Mouse (Mus musculus) Patski (cell line): ENCODE measurements around the gene Rapgef1. TPM values are rescaled to one million over a fixed set of nuclear protein-coding genes. Genes with fewer than 3 reads are reported as not detected.
"Not testable (repeated sequence)": the region's sequence is repeated elsewhere in the genome, so short reads cannot be mapped to it uniquely, and the experiment has no call there.

Experiments used
- ATAC-seq: fragments of 100-300 bp; one replicate; pipeline ENCODE4 v1.8.0; 2021
- CTCF ChIA-PET: fragments of 350-600 bp; sonication (Branson Sonifier 250); formaldehyde crosslinking; loops from one replicate; lab custom pipeline; 2022; ENCODE audit warnings: inconsistent platforms; lab: Charles Lee
- POLR2A ChIA-PET: fragments of 350-600 bp; sonication (Branson Sonifier 250); formaldehyde crosslinking; loops from one replicate; lab custom pipeline; 2022; ENCODE audit warnings: antibody characterized with exemption, inconsistent platforms; lab: Charles Lee
- DNase-seq: peaks from one replicate; pipeline ENCODE4 v3.0.0-alpha.2; 2011; ENCODE audit warnings: low read depth, low spot score
- H3K27me3 ChIP-seq: fragments of 371-371 bp; one replicate; pipeline ENCODE4 v1.5.1; 2021
- CTCF ChIP-seq: fragments of 100-300 bp; IDR thresholded peaks from one replicate; pipeline ENCODE4 v1.5.1; 2021
- in situ Hi-C: fragments of 300-500 bp; cut with MboI; formaldehyde crosslinking; loops from 3 replicates; pipeline ENCODE4 v1.11.1; 2018; ENCODE audit warnings: low pct_unique_long_range_greater_than_20kb, mixed read lengths
- polyA plus RNA-seq: library from polyadenylated mRNA; unstranded; gene quantifications from one replicate; pipeline ENCODE4 v1.2.3, GENCODE M21; 2021

The Rapgef1 gene
- polyA plus RNA-seq, 1 experiment from 2014 or later, result 45.4 TPM

GRCm38 (mm10) chr2:29630141-29630771, 10.7 kb downstream of the Rapgef1 start:
- ATAC-seq (no peak), DNase-seq (no peak)
- ChIA-PET POLR2A (no interaction called here), CTCF (interaction anchor here (0.8 to 2.3 kb wide), 5 partner anchors 14 to 61 kb away, joined by 3 to 8 read pairs (median 3); no protein-coding TSS in a partner anchor)
- TF ChIP-seq CTCF, result no peak
- in situ Hi-C loops, result no loop called here
- H3K27me3 ChIP-seq, result no peaks in the 10 kb centered on the region

- DNase-seq (no peak), ATAC-seq (no peak)
- no peaks in the 10 kb centered on the region for H3K27me3 ChIP-seq
- TF ChIP-seq CTCF, result no peak
- ChIA-PET CTCF (interaction anchor here (1.1 to 2.3 kb wide), 4 partner anchors 12 to 61 kb away, joined by 3 to 8 read pairs (median 4); partner anchors contain the start of gene Rapgef1), POLR2A (no interaction called here)
- in situ Hi-C loops, result no loop called here
Measured at GRCm38 (mm10) chr2:29631020-29631419, 11.5 kb downstream of the Rapgef1 start.

GRCm38 (mm10) chr2:29631564-29632167, 12.1 kb downstream of the Rapgef1 start:
- ATAC-seq, in situ Hi-C loops, H3K27me3 ChIP-seq, POLR2A ChIA-PET, DNase-seq: not testable (repeated sequence)
- CTCF ChIA-PET, result interaction anchor here (1.2 to 2.3 kb wide), 3 partner anchors 12 to 38 kb away, joined by 4 to 8 read pairs (median 5); partner anchors contain the start of gene Rapgef1

- in situ Hi-C loops, result no loop called here
- CTCF ChIA-PET, result interaction anchor here (1.4 to 1.9 kb wide), 2 partner anchors 8 to 37 kb away, joined by 5 to 6 read pairs; no protein-coding TSS in a partner anchor
Measured at GRCm38 (mm10) chr2:29632168-29632662, 12.7 kb downstream of the Rapgef1 start.

GRCm38 (mm10) chr2:29633101-29633554, 13.6 kb downstream of the Rapgef1 start:
- in situ Hi-C loops, result no loop called here

More at GRCm38 (mm10) chr2:29632168-29632662, 12.7 kb downstream of the Rapgef1 start:
- no peaks in the 10 kb centered on the region for H3K27me3 ChIP-seq
- no peak for DNase-seq
- POLR2A ChIA-PET, result no interaction called here
- ATAC-seq, result no peak
- no peak for TF ChIP-seq CTCF

GRCm38 (mm10) chr2:29633782-29634181, 14.3 kb downstream of the Rapgef1 start:
- no peak for TF ChIP-seq CTCF
- ChIA-PET POLR2A (interaction anchor here (1.2 kb wide), 1 partner anchor 9 kb away, joined by 4 read pairs; no protein-coding TSS in a partner anchor), CTCF (interaction anchor here (1.3 to 1.9 kb wide), 2 partner anchors 9 to 15 kb away, joined by 5 to 6 read pairs; partner anchors contain the start of gene Rapgef1)
- no peak for ATAC-seq
- in situ Hi-C loops, result no loop called here
- H3K27me3 ChIP-seq, result no peaks in the 10 kb centered on the region
- no peak for DNase-seq

More at GRCm38 (mm10) chr2:29633101-29633554, 13.6 kb downstream of the Rapgef1 start:
- ChIA-PET POLR2A (interaction anchor here (1.2 kb wide), 1 partner anchor 8 kb away, joined by 4 read pairs; no protein-coding TSS in a partner anchor), CTCF (interaction anchor here (1.3 to 1.9 kb wide), 2 partner anchors 8 to 14 kb away, joined by 5 to 6 read pairs; partner anchors contain the start of gene Rapgef1)
- TF ChIP-seq CTCF, result no peak
- peak; percentile 94 for DNase-seq
- H3K27me3 ChIP-seq, result no peaks in the 10 kb centered on the region
- peak; percentile 59 for ATAC-seq

GRCm38 (mm10) chr2:29634541-29634940, 15.0 kb downstream of the Rapgef1 start:
- TF ChIP-seq CTCF, result no peak
- ATAC-seq (no peak), DNase-seq (no peak)
- H3K27me3 ChIP-seq, result no peaks in the 10 kb centered on the region
- ChIA-PET CTCF (no interaction called here), POLR2A (no interaction called here)
- in situ Hi-C loops, result no loop called here

- no peak for DNase-seq
- in situ Hi-C loops, result no loop called here
- TF ChIP-seq CTCF, result no peak
- ChIA-PET POLR2A (no interaction called here), CTCF (interaction anchor here (1.0 to 1.3 kb wide), 2 partner anchors 11 to 18 kb away, joined by 3 to 5 read pairs; no protein-coding TSS in a partner anchor)
- no peak for ATAC-seq
- H3K27me3 ChIP-seq, result no peaks in the 10 kb centered on the region
Measured at GRCm38 (mm10) chr2:29635966-29636507, 16.5 kb downstream of the Rapgef1 start.

GRCm38 (mm10) chr2:29637528-29637927, 18.0 kb downstream of the Rapgef1 start:
- no peak for ATAC-seq
- in situ Hi-C loops, result no loop called here
- POLR2A ChIA-PET, result no interaction called here

GRCm38 (mm10) chr2:29639377-29639776, 19.9 kb downstream of the Rapgef1 start:
- H3K27me3 ChIP-seq, result no peaks in the 10 kb centered on the region
- in situ Hi-C loops, result no loop called here
- no peak for TF ChIP-seq CTCF
- DNase-seq (no peak), ATAC-seq (no peak)
- ChIA-PET CTCF (no interaction called here), POLR2A (no interaction called here)

More at GRCm38 (mm10) chr2:29637528-29637927, 18.0 kb downstream of the Rapgef1 start:
- no peak for TF ChIP-seq CTCF
- no peaks in the 10 kb centered on the region for H3K27me3 ChIP-seq
- CTCF ChIA-PET, result interaction anchor here (1.3 kb wide), 2 partner anchors 12 to 14 kb away, joined by 3 read pairs; no protein-coding TSS in a partner anchor
- DNase-seq, result no peak
